Mouse (Mus musculus) NIH3T3 (cell line): ENCODE measurements around the gene Rabepk.
"Not testable (repeated sequence)": the region's sequence is repeated elsewhere in the genome, so short reads cannot be mapped to it uniquely, and the experiment has no call there.

Source experiments
- DNase-seq: peaks from one replicate; pipeline ENCODE4 v3.0.0-alpha.2; 2012; ENCODE audit warnings: low read depth

The Rabepk gene

DNA sequence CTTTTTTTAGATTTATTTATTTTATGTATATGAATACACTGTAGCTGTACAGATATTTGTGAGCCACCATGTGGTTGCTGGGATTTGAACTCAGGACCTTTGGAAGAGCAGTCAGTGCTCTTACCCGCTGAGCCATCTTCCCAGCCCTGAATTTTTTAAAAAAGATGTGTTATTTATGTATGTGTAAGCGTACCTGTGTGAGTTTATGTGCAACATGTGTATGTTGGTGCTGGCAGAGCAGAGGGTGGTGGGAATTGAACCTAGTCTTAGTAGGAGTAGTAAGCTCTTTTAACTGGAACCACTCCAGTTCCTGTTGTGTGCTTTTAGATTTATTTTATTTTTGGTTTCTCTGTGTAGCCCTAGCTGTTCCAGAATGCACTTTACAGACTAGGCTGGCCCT, 4.5 kb upstream of the Rabepk start:
- DNase-seq = no peak

DNA sequence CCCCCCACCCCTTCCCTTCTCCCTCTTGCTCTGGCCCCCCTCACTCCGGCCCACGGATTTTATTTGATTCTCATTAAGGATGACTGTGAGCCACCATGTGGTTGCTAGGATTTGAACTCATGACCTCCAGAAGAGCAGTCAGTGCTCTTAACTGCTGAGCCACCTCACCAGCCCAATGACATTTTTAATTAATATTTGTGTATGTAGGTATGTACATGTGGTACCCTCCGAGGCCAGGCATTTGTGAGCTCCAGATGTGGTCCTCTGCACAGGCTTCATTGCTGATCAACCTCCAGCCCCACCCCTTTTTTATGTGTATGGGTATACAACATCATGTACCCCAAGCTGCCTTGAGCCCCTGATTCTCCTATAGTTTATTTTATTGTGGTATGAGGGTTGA, 4.0 kb upstream of the Rabepk start:
- no peak for DNase-seq

DNA sequence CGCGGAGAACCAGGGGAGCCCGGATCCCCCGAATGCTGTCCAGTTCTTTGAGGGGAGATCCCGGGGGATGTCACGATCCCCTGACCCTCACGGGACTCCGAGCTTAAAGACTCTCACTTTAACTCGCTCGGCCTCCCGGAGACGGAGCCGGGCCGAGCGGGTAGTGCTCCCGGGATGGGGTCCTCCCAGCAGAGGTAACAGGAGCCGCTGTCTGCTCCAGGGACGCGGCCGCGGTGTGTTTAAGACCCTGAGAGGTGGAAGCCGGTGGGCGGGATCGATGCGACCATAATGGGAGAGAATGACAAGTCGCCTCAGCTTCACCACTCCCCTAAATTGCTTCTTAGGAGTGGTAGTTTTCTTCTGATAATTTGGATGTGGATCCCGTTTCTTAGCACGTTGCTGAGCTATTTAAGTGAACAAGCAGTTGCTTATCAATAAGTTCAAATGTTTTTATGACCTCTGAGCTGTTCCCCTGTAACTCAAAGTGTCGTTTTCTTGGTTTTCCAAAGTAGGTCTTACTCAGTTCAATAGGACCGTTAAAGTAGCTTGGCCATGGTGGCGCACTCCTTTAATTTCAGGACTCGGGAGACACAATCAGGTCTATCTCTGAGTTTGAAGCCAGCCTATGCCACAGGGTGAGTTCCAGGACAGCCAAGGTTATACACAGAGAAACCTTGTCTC, 3.0 kb upstream of the Rabepk start:
- DNase-seq = peak; percentile 54

DNA sequence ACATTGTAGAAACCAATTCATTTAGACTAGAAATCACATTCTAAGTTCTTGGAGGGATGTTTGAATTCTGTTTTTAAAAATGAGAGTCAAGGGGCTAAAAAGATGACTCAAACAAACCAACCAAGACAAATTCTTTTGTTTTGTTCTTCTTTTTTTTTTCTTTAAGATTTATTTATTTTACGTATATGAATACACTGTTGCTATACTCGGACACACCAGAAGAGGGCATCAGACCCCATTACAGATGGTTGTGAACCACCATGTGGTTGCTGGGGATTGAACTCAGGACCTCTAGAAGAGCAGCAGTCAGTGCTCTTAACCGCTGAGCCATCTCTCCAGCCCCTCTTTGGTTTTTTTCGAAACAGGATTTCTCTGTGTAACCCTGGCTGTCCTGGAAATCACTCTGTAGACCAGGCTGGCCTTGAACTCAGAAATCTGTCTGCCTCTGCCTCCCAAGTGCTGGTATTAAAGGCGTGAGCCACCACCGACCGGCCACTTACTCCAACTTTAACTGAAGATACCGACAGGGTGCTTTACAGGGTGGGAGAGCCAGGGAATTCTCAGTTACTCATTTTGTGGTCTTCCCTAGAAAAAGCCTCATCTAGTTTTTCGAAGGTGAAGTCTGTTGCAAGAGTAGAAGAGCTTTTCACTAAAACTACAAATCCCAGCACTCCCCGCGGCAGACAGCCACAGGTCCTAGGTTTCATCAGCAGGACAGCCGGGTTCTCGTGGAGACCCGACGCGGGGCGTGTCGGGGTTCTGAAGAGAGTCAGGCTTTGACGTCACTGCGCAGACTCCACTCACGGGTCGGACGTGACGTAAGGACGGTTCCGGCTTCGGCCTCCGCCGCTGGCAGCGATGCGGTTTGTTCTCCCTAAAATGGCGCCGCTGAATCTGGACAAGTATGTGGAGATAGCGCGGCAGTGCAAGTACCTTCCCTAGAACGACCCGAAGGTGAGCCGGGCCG, 2.1 kb upstream of the Rabepk start:
- peak; percentile 100 for DNase-seq

DNA sequence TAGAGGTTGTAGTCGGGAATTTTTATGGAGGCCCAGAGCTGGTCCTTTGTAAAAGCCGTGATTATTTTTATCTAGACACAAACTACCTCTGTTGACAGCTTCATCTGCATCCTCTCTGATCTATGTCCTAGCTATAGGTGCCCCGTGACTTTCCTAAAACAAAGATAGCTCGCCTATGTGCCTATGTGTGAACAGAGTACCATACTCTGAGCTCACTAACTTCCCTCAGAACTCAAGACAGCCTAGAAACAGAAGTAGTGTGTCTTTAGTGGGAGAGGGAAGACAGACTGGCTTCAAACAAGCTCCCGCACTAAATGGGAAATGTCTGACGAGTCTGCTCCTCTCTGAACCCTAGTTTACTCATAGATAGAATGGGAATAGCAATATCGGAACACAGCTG, 659 bp upstream of the Rabepk start:
- no peak for DNase-seq

DNA sequence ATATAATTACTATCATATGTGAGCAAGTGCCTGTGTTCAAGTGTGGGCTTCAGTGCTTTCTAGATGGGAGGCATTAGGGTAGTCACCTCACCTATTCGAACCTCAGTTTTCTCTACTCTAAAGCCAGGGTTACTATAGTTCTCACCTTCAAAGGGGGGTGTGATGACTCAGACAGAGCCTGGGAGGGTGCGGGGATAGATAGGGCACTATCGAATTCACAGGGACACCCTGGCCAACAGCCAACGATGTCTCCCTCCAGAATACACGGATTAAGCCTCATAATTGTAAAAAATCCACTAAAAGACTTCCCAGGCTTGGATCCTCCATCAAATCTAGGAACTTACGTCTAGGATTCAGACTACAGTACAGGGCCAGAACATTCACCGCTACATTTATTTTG, 4.3 kb downstream of the Rabepk start:
- DNase-seq = no peak

DNA sequence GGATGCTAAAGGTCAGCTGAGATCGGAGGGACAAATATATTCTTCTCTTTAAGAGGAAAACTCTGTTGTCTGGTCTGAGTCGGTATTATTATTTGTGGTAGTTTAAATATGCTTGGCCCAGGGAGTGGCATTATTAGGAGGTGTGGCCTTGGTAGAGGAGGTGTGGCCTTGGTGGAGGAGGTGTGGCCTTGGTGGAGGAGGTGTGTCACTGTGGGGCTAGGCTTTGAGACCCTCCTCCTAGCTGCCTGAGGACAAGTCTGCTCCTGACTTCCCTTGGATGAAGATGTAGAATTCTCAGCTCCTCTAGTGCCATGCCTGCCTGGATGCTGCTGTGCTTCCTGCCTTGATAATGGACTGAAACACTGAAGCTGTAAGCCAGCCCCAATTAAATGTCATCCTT, 5.2 kb downstream of the Rabepk start:
- no peak for DNase-seq

DNA sequence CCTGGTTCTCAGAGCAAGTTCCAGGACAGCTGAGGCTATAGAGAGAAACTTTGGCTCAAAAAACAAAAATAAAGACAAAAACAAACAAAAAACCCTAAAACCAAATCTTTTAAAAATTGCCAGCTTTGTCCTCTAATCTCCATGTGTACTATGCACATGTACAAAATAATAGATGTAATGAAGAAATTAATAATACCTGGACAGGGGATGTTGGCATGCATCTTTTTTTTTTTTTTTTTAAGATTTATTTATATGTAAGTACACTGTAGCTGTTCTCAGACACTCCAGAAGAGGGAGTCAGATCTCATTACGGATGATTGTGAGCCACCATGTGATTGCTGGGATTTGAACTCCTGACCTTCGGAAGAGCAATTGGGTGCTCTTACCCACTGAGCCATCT, 7.2 kb downstream of the Rabepk start:
- DNase-seq = not testable (repeated sequence)

DNA sequence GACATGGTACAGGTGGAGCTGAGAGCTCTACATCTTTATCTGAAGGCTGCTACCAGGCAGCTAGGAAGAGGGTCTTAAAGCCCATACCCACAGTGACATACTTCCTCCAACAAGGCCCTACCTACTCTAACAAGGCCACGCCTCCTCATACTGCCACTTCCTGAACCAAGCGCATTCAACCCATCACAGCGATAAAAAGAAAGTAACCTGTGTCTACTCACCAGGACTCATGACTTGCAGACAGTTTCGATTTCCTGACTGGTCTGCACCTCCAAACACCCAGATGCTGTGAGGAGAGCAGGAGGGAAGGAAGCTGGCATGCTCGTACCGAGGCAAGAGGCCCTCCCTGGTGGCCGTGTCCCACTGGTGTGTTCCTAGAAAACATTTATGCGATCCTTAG, 9.4 kb downstream of the Rabepk start:
- no peak for DNase-seq

DNA sequence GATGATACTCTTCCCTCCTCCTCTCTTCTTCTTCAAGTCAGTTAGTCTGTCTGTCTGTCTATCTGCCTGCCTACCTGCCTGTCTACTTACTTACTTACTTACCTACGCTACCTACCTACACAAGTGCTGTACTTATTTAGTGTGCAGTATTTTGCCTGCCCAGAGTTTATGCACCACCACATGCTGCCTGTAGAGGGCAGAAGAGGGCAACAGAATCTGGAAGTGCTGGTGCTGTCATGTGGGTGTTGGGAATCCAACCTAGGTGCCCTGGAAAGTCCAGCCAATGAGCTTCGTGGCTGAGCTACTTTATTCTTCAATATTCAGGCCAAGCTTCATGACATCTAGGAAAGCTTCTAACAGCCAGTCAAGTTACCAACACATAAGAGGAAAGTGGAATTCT, 15.6 kb downstream of the Rabepk start:
- peak; percentile 74 for DNase-seq

DNA sequence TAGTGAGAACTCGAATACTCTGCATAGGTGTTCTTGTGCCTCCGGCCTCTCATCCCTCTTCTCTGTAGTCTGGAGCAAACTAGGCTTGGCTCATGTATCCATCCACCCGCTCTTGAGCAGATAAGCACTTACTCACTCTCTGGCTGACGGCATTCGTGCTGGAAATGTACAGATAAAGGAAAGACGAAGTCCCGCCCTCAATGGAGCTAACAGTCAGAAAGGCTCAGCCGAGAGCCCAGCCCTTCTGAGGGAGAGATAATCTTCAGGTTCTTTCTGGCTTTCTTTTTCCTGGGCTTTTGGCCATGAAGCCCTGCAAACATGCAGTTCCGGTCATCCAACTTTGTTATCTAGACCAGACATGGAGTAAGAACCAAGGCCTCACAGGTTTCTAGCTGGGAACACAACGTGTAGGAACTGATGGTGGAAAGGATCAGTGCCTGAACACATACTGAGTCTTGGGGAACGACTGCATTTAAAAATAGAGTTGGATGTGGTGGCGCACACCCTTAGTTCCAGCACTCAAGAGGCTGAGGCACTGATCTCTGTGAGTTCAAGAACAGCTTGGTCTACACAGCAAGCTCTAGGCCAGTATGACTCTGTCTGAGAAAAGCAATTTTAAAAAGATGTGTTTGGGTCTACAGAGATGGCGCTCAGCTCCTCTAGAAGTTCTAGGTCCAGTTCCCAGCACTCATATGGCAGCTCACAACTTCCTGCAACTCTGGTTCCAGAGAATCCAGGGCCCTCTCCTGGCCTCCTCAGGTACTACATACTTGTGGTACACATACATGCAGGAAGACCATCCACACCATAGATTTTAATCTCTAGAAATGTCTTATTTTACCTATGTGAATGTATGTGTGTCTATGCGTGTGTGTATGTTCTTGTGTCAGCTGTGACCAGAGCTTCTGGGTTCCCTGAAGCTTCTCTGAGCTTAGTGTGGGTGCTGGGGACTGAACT, 16.4 kb downstream of the Rabepk start:
- no peak for DNase-seq

DNA sequence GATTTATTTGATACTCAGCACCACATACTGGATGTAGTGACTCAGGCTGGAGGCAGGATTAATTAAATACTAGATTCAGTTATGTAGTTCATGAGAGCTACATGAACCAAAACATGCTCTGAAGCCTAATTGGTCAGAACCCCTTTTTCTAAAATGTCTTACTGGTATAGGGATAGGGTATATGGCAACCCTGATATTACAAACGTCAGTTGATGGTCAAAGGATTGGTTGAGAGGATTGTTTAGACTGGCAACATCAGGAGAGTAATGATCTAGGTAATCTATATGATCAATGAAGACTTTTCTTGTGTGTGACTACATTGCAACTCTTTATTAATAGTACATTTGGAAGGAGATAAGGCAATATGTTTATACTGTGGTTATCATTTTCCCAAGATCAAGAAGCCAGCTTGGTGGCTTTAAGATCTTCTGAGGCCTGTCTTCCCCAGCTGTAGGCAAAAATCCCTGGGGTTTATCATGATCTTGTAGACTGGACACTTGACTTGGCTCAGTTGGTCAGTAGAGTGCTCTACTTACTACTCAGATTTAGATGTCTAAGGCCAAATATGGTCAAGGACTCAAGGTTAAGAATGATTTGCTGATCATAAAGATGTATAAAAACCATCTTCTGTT, 22.4 kb downstream of the Rabepk start:
- DNase-seq = no peak

DNA sequence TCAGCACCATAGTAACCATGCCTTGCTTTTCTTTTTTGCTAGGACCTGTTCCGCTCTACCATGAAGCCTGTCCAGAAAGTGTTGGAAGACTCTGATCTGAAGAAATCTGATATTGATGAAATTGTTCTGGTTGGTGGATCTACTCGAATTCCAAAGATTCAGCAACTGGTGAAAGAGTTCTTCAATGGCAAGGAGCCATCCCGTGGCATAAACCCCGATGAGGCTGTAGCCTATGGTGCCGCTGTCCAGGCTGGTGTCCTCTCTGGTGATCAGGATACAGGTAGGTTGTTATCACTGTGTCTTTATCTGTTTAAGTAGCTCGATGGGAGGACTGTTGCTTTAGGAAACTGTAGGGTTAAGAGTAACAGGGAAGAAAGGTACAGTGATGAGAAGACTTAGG, 25.2 kb downstream of the Rabepk start:
- DNase-seq = no peak

DNA sequence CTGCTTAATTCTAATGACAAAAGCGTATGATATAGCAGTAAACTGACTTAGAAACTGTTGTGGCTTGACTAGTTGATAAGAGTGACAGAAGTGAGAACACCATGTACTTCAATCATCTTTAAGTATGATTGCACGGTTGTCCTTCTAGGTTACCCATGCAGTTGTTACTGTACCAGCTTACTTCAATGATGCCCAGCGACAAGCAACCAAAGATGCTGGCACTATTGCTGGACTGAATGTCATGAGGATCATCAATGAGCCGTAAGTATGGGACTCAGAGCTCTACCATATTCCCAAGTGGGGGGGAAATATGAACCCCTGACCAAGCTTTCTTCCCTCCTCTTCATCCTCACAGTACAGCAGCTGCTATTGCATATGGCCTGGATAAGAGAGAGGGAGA, 26.0 kb downstream of the Rabepk start:
- no peak for DNase-seq

DNA sequence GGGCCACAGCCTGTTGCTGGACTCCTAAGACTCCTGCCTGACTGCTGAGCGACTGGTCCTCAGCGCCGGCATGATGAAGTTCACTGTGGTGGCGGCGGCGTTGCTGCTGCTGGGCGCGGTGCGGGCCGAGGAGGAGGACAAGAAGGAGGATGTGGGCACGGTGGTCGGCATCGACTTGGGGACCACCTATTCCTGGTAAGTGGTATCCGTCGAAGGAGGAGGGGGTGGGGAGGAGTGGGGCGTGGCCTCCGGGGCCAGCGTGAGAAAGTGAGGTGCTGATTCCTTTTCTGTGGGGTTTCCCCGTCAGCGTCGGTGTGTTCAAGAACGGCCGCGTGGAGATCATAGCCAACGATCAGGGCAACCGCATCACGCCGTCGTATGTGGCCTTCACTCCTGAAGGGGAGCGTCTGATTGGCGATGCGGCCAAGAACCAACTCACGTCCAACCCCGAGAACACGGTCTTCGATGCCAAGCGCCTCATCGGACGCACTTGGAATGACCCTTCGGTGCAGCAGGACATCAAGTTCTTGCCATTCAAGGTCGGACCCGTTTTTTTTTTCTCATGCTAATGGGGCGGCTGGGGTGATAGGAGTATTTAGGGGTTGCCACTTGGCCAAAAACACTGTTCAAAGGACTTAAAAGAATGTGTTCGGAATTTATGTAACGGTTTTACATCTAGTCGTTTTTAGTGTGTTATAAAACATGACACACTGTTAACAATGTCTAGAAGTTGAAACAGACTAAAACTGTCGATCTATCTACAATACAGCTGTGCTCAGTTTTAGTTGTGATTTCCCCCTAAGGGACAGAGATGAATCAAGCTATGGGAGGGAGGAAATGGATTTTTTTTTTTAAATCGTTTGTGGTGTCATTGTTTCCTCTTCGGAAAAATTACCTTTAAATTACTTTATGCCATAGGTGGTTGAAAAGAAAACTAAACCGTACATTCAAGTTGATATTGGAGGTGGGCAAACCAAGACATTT, 27.2 kb downstream of the Rabepk start:
- peak; percentile 63 for DNase-seq

DNA sequence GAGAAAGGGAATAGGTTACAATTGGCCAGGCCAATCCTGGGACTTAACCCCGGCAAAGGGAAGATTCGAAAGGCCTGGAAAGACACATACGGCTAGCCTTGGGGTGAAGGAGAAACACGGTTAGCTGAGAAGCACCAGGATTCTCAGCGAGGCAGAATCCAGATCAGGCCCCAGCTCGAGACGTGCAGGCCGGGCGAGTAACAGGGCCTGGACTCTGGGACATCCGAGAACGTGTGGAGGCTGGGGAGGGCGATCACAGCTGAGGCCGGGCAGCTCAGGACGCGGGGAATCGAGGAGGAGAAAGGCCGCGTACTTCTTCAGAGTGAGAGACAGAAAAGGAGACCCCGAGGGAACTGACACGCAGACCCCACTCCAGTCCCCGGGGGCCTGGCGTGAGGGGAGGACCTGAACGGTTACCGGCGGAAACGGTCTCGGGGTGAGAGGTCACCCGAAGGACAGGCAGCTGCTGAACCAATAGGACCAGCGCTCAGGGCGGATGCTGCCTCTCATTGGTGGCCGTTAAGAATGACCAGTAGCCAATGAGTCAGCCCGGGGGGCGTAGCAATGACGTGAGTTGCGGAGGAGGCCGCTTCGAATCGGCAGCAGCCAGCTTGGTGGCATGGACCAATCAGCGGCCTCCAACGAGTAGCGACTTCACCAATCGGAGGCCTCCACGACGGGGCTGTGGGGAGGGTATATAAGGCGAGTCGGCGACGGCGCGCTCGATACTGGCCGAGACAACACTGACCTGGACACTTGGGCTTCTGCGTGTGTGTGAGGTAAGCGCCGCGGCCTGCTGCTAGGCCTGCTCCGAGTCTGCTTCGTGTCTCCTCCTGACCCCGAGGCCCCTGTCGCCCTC, 28.1 kb downstream of the Rabepk start, which contains the start of gene Hspa5:
Gene Hspa5, plus strand, starts transcription at position 603 of the 859 bp plus-strand sequence.
- peak; percentile 99 for DNase-seq

DNA sequence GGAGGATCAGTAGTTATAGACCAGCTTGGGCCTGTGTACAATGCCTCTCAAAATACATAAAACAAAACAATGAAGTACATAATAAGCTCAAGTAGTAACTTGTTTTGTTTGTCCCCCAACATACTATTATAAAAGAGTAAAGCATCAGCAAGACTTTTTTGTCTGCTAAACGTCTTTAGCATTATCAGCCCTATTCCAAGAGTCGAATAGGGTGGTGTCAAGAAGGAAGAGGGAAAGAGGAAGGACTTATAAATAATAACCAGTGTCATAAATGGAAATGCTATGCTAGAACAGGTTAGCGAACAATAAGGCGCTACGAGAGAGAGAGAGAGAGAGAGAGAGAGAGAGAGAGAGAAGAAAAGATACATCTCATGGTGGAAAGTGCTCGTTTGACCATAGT, 28.8 kb downstream of the Rabepk start:
- DNase-seq = no peak

DNA sequence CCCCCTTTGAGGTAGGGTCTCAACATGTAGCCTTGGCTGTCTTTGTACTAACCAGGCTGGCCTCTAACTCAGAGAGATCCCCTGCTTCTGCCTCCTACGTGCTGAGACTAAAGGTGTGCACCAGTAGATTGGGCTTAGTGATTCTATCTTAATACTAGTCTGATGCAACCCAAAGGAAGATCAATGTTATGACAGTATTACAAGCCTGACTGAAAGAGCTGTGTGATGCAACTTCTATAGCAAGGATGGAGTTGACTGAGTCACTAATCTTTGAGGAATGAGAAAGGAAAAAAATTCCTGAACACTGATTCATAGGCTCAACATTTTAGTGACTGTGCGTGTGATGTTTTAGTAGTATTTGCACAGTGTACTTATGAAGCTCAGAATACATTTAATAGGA, 29.7 kb downstream of the Rabepk start:
- peak; percentile 74 for DNase-seq

DNA sequence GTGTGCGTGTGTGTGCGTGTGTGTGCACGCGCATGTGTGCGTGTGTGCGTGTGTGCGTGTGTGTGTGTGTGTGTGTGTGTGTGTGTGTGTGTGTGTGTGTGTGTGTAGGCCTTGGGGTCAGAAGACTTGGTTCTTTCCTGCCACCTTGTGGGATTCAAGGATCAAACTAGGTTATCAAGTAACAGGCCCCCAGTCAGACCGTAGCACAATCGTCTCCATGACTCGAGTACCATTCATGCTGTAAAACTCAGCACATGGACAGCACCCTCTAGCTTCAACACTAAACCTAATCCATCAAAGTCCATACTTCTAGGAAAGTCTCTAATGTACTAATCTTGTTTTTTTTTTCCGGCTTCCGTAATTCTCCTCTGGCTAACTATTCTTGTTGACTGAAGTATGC, 34.9 kb downstream of the Rabepk start:
- no peak for DNase-seq
